Mouse (Mus musculus) ES-E14 (cell line): Measurements from ENCODE around the gene Sv2c. TPM values are rescaled to one million over a fixed set of nuclear protein-coding genes. Genes with fewer than 3 reads are reported as not detected.

Experiments used
- DNase-seq: peaks from one replicate; pipeline ENCODE4 v3.0.0-alpha.2; 2013; ENCODE audit warnings: low read depth, low spot score
- H3K27ac ChIP-seq: 2 replicates; pipeline ENCODE4 v1.5.1; 2012; ENCODE audit warnings: low read depth, mild to moderate bottlenecking, low read length, moderate library complexity, mixed read lengths; ENCODE audit not compliant: poor library complexity, insufficient read depth, severe bottlenecking
- H3K36me3 ChIP-seq: 2 replicates; pipeline ENCODE4 v1.6.1; 2012; ENCODE audit warnings: mild to moderate bottlenecking, low read length, moderate library complexity, mixed read lengths; ENCODE audit not compliant: control insufficient read depth, poor library complexity, insufficient read depth, severe bottlenecking
- H3K4me1 ChIP-seq, 2 experiments: fragments of 150-350 bp in 1 of 2; sonication (generic) in 1 of 2; 2 replicates each; pipeline ENCODE4 v1.6.1; 2012; ENCODE audit warnings: low read length in 2 of 2, mild to moderate bottlenecking in 1 of 2, mixed read lengths in 1 of 2; ENCODE audit not compliant: control insufficient read depth in 2 of 2, insufficient read depth in 2 of 2, poor library complexity in 1 of 2
- H3K4me3 ChIP-seq, 2 experiments: fragments of 150-350 bp in 1 of 2; sonication (generic) in 1 of 2; 2 replicates each; pipeline ENCODE4 v1.5.1; 2012; ENCODE audit warnings: low read length in 2 of 2, low read depth in 1 of 2, mild to moderate bottlenecking in 1 of 2, mixed read lengths in 1 of 2; ENCODE audit not compliant: insufficient read depth in 1 of 2, poor library complexity in 1 of 2, severe bottlenecking in 1 of 2
- H3K9ac ChIP-seq: 2 replicates; pipeline ENCODE4 v1.6.1; 2012; ENCODE audit warnings: low read depth, mild to moderate bottlenecking, low read length, mixed read lengths; ENCODE audit not compliant: poor library complexity, insufficient read depth, severe bottlenecking
- H3K9me3 ChIP-seq: fragments of 150-350 bp; sonication (generic); 2 replicates; pipeline ENCODE4 v1.6.1; 2012; ENCODE audit warnings: low read depth, mild to moderate bottlenecking, low read length; ENCODE audit not compliant: control insufficient read depth, insufficient read depth
- CHD2 ChIP-seq: IDR thresholded peaks from 2 replicates; pipeline ENCODE4 v1.6.1; 2014; ENCODE audit warnings: mild to moderate bottlenecking, low read depth, low read length, inconsistent platforms
- HCFC1 ChIP-seq: IDR thresholded peaks from 2 replicates; pipeline ENCODE4 v1.6.1; 2012; ENCODE audit warnings: low read length, inconsistent platforms, borderline replicate concordance; ENCODE audit not compliant: insufficient read depth
- MAFK ChIP-seq: IDR thresholded peaks from 2 replicates; pipeline ENCODE4 v1.6.1; 2014; ENCODE audit warnings: mild to moderate bottlenecking, low read depth, low read length, inconsistent platforms; ENCODE audit not compliant: insufficient read depth
- ZC3H11A ChIP-seq: IDR thresholded peaks from 2 replicates; pipeline ENCODE4 v1.6.1; 2012; ENCODE audit warnings: low read depth, mild to moderate bottlenecking, inconsistent platforms, low read length, borderline replicate concordance
- ZNF384 ChIP-seq: IDR thresholded peaks from 2 replicates; pipeline ENCODE4 v1.6.1; 2012; ENCODE audit warnings: low read depth, low read length, inconsistent platforms
- in situ Hi-C, 2 experiments: fragments of 600-800 bp; cut with MboI; formaldehyde crosslinking; loops; one replicate each; pipeline ENCODE4 v1.15.1; 2025; ENCODE audit warnings: low sequenced_read_pairs in 2 of 2, inconsistent platforms in 1 of 2; ENCODE audit not compliant: unreplicated experiment in 2 of 2
- total RNA-seq: library from RNA; depleted of rRNA; stranded (reverse); fragments of 300-350 nt; gene quantifications from 2 replicates; pipeline ENCODE4 v1.2.3, GENCODE M21; 2012

Gene Sv2c
- total RNA-seq, 1 experiment: 0.89 TPM

DNA sequence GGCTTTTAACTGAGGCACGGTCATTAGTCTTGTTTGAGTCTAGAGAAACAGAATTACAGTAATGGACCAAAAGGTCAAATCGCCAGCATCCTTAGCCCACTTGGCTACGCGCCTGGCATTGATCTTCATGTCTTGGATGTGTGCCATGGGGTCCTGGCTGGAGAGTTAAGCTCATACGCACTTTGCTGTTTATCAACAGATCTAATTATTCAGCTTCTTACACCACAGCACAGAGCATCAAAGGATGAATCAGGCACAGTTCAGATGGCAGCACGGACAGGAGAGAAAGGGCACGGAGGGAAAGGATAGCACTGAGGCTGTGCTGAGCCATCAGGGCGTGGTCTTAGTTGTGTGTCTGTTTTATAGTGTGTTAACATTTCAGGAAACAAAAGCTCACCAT, 58.8 kb downstream of the Sv2c start:
- in situ Hi-C loops: no loop called here
- H3K4me1 ChIP-seq: no peaks in the 10 kb centered on the region
- H3K36me3 ChIP-seq: no peaks in the 10 kb centered on the region
- no peak for DNase-seq
- no peaks in the 10 kb centered on the region for H3K9me3 ChIP-seq
- no peak overlapping the region for H3K4me3 ChIP-seq
- TF ChIP-seq ZC3H11A (no peak), ZNF384 (no peak), MAFK (no peak), HCFC1 (no peak), CHD2 (no peak)
- no peak overlapping the region for H3K9ac ChIP-seq
- H3K27ac ChIP-seq: no peak overlapping the region

DNA sequence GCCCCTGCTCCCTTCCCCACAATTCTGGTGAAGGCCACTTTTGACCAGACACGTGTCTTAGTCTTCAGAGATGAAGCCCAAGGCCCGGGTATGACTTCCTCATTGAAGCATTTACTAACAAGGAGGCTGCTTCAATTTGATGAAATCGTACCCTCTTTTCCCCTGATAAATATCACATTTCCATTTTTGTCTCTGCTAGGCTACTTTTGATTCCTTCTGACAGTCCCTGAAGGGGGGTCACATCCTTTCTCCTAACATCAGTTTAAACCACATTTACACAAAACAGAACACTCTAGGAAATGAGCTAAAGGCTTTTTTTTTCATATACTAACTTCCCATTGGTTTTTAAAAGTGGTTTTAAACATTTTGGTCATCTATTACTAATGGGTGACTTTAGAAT, 79.6 kb downstream of the Sv2c start:
- TF ChIP-seq ZNF384: no peak
- TF ChIP-seq MAFK: no peak
- TF ChIP-seq HCFC1: no peak
- no peak for TF ChIP-seq CHD2
- TF ChIP-seq ZC3H11A: no peak
- H3K4me3 ChIP-seq: no peak overlapping the region
- no peak for DNase-seq
- H3K27ac ChIP-seq: no peak overlapping the region
- H3K9ac ChIP-seq: no peak overlapping the region
- no peaks in the 10 kb centered on the region for H3K9me3 ChIP-seq
- no peaks in the 10 kb centered on the region for H3K4me1 ChIP-seq
- H3K36me3 ChIP-seq: no peaks in the 10 kb centered on the region
- in situ Hi-C loops: no loop called here

DNA sequence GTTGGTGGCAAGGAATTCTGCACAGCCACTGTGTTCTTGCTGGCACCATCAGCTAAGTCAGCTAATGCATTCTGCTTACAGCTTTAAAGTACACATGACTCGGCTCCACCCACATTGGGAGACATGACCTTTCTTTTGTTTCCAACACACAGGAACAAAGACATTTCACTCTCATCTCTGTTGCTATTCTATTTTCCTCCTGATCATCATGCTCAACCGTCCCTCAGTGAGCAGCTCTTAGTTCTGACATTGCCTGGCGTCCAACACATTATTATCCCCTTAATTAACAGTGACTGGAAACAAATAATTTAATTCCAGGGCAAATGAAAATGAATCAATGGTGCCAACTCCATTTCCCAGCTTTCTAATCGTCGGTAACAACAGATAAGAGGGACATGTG, 87.0 kb downstream of the Sv2c start:
- Histone ChIP-seq H3K9ac (no peak overlapping the region), H3K36me3 (no peaks in the 10 kb centered on the region), H3K4me1 (no peaks in the 10 kb centered on the region), H3K4me3 (no peak overlapping the region), H3K27ac (no peak overlapping the region), H3K9me3 (no peaks in the 10 kb centered on the region)
- in situ Hi-C loops: no loop called here
- TF ChIP-seq HCFC1: no peak
- TF ChIP-seq ZNF384: no peak
- TF ChIP-seq MAFK: no peak
- TF ChIP-seq CHD2: no peak
- no peak for TF ChIP-seq ZC3H11A
- no peak for DNase-seq

DNA sequence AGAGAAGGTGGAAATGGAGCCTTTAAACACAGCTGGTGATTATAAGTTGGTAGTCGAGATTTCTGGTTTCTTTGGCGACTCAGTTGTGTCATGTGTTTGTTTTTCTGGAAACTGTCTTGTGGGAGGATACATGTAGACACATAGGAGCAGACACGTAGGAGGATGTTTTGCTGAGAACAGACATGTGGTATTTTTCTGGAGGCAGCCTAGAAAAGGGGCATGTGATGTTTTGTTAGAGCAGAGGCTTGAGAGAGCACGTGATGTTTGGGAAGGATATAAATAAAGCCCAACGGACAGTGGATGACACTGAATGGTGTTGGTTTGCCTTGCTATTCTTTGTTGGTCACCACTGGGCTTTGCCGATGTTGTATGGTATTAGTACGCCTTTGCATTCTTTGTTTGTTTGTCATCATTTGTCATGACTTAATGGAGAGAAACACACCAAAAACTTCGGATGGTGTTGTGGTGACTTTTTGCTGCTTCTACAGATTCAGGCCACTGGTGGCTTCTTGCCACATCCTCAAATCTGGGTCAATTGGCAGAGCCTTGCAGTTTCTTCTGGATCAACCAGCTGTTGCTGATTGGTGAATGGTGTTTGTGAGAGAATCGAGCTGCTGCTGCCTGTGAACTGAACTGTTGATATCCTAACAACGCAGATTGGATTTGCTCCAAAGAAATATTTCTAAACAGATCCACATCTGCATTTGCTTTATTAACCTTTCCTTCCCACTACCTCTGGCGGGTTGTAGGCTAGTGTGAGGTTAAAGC, 91.9 kb downstream of the Sv2c start:
- H3K9me3 ChIP-seq: no peaks in the 10 kb centered on the region
- no peaks in the 10 kb centered on the region for H3K36me3 ChIP-seq
- no peaks in the 10 kb centered on the region for H3K4me1 ChIP-seq
- DNase-seq: no peak
- H3K27ac ChIP-seq: no peak overlapping the region
- in situ Hi-C loops: no loop called here
- H3K4me3 ChIP-seq: no peak overlapping the region
- no peak overlapping the region for H3K9ac ChIP-seq
- TF ChIP-seq ZC3H11A: no peak

DNA sequence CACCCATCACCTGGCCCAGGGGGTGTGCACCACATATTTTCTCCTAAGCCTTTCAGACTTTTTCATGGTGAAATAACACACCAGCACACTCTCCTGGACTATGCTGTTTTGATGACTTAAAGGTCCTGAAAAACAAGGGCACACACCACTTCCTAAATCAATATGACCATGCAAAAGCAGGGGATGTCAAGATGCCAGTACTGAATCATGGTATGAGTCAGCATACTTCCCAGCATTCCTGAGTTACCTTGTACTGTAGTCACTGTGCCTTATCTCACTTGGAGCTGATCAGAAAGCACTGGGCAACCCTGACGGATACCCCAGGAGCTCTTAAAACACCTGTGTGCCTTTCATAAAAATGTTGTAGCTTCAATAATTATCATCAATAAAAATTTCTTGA, 92.8 kb downstream of the Sv2c start:
- DNase-seq: no peak
- in situ Hi-C loops: no loop called here

More for the DNA sequence above, 92.8 kb downstream of the Sv2c start:
- H3K4me1 ChIP-seq: no peaks in the 10 kb centered on the region
- TF ChIP-seq ZC3H11A: no peak
- no peak for TF ChIP-seq ZNF384
- no peak for TF ChIP-seq MAFK
- no peak for TF ChIP-seq CHD2
- no peak for TF ChIP-seq HCFC1
- no peak overlapping the region for H3K4me3 ChIP-seq
- no peak overlapping the region for H3K27ac ChIP-seq
- H3K36me3 ChIP-seq: no peaks in the 10 kb centered on the region
- no peak overlapping the region for H3K9ac ChIP-seq
- H3K9me3 ChIP-seq: no peaks in the 10 kb centered on the region
